Mouse (Mus musculus): ENCODE results near the gene Ccdc57.

DNA sequence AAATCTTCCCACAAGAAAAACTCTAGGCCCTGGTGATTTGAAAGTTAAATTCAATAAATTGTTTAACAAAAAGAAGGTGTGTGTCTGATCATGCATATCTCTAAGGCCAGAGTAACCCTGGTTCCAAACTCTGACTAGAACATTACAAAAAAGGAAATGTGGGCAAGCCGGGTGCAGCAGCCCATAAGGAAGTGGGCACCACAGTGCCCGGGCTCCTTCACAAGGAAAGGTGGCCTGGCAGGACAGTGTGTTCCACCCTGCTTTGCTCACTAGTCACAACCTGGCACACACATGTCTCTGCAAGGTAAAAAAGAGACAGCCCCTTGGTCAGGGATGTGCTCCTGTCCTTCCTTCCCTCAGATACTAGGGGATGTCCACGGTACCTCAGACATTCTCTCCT, 49.1 kb downstream of the Ccdc57 start:
- no peak for TF ChIP-seq POLR2A (IDR thresholded peaks at IDR 0.05; ENCODE audit: low read depth, low read length)
- no peak for TF ChIP-seq CTCF (IDR thresholded peaks at IDR 0.05; ENCODE audit: borderline replicate concordance, insufficient read depth, low read length)

Measured in embryonic fibroblast, embryonic 13.5 days (primary cell).